Mouse (Mus musculus): ENCODE measurements around the gene Arl3.

GRCm38 (mm10) chr19:46499836-46500580 lies 73.0 kb downstream of the Arl3 start:
- TF ChIP-seq HCFC1 (IDR thresholded peaks at IDR 0.05; ENCODE audit: low read depth, low read length) (peak; percentile 65), CTCF (conservative IDR thresholded peaks at IDR 0.05 in 1 of 2, IDR thresholded peaks at IDR 0.05 in 1 of 2; ENCODE audit: low read depth in 2 of 2, low read length in 2 of 2) (no peak), ZMIZ1 (IDR thresholded peaks at IDR 0.05; ENCODE audit: low read depth, low read length) (peak; percentile 71), NRF1 (IDR thresholded peaks at IDR 0.05; ENCODE audit: low read depth, low read length) (no peak), POLR2A (IDR thresholded peaks at IDR 0.05; ENCODE audit: low read depth, low read length) (peak; percentile 50; the same call in 1 of the 2 replicates), E2F4 (IDR thresholded peaks at IDR 0.05; ENCODE audit: insufficient replicate concordance, low read depth, low read length) (no peak), JUND (conservative IDR thresholded peaks at IDR 0.05; ENCODE audit: low read depth, low read length) (no peak), PAX5 (IDR thresholded peaks at IDR 0.05; ENCODE audit: low read length) (no peak), RAD21 (IDR thresholded peaks at IDR 0.05; ENCODE audit: low read depth, low read length) (no peak), ZC3H11A (IDR thresholded peaks at IDR 0.05; ENCODE audit: low read depth, low read length) (no peak), MYC (IDR thresholded peaks at IDR 0.05; ENCODE audit: low read depth, low read length) (no peak), MAFK (IDR thresholded peaks at IDR 0.05; ENCODE audit: insufficient replicate concordance, low read length) (0 out of 2 replicates have a peak, but pooled peaks have one; percentile 12), TCF12 (IDR thresholded peaks at IDR 0.05; ENCODE audit: low read depth, low read length) (no peak), SMC3 (IDR thresholded peaks at IDR 0.05; ENCODE audit: low read depth, low read length) (0 out of 2 replicates have a peak, but pooled peaks have one; percentile 1)

All from CH12.LX (cell line).